Mouse (Mus musculus): ENCODE measurements around the gene Il18r1. TPM values are rescaled to one million over a fixed set of nuclear protein-coding genes. Genes with fewer than 3 reads are reported as not detected.

Il18r1 gene
- polyA plus RNA-seq, 1 experiment, result not detected

DNA sequence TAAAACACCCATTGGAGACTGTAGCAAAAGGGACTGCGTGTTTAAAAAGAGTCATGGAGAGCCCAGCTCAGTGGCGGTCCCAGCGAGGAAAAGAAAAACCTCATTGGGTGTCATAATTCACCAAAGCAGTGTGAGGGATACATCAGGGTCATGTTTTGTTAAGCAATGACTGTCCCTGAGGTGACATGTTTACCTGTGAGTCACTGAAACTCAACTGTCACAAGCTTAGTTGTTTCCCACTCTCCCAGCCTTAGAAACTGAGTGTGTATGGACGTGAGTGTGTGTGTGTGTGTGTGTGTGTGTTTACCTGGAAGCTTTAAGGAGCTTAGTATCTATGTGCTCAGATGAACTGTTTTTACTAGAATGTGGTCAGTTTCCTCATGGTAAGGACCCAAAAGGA lies 2.0 kb downstream of the Il18r1 start:
- no peak overlapping the region for H3ac ChIP-seq (ENCODE audit: control insufficient read depth, insufficient read length)
- H3K4me2 ChIP-seq (ENCODE audit: low read depth), result no peak overlapping the region
- H3K79me2 ChIP-seq (ENCODE audit: control insufficient read depth, insufficient read depth), result no peaks in the 10 kb centered on the region
- no peak overlapping the region for H3K4me3 ChIP-seq
- H3K27me3 ChIP-seq (ENCODE audit: control insufficient read depth, insufficient read depth, insufficient read length), result no peaks in the 10 kb centered on the region
- no peak for TF ChIP-seq SRF (IDR thresholded peaks at IDR 0.05; ENCODE audit: control insufficient read depth, insufficient read length, low read depth)
- TF ChIP-seq MAX (IDR thresholded peaks at IDR 0.05; ENCODE audit: low read depth), result no peak
- no peak for TF ChIP-seq REST (IDR thresholded peaks at IDR 0.05; ENCODE audit: insufficient read depth, insufficient read length)
- TF ChIP-seq POLR2AphosphoS2 (IDR thresholded peaks at IDR 0.05; ENCODE audit: insufficient read length, low read depth), result no peak
- no peak for TF ChIP-seq POLR2A (IDR thresholded peaks at IDR 0.05; ENCODE audit: insufficient read length, low read depth)
- no peak for TF ChIP-seq USF1 (IDR thresholded peaks at IDR 0.05; ENCODE audit: low read depth)
- no peak for TF ChIP-seq MYOD1 (IDR thresholded peaks at IDR 0.05; ENCODE audit: control insufficient read depth in 1 of 3, insufficient read length in 2 of 3, low read depth in 2 of 3)
- no peak for TF ChIP-seq TCF12 (IDR thresholded peaks at IDR 0.05; ENCODE audit: insufficient read depth, poor library complexity, severe bottlenecking)
- TF ChIP-seq CEBPB (IDR thresholded peaks at IDR 0.05; ENCODE audit: insufficient read depth, poor library complexity, severe bottlenecking), result no peak
- TF ChIP-seq TCF3 (IDR thresholded peaks at IDR 0.05; ENCODE audit: insufficient read length, low read depth), result no peak
- TF ChIP-seq E2F4 (IDR thresholded peaks at IDR 0.05; ENCODE audit: insufficient read depth), result no peak
- TF ChIP-seq MYOG (IDR thresholded peaks at IDR 0.05; ENCODE audit: control insufficient read depth in 1 of 3, insufficient read depth in 1 of 3, insufficient read length in 2 of 3, low read depth in 2 of 3), result no peak
- H3K36me3 ChIP-seq (ENCODE audit: control insufficient read depth, insufficient read depth), result no peaks in the 10 kb centered on the region

DNA sequence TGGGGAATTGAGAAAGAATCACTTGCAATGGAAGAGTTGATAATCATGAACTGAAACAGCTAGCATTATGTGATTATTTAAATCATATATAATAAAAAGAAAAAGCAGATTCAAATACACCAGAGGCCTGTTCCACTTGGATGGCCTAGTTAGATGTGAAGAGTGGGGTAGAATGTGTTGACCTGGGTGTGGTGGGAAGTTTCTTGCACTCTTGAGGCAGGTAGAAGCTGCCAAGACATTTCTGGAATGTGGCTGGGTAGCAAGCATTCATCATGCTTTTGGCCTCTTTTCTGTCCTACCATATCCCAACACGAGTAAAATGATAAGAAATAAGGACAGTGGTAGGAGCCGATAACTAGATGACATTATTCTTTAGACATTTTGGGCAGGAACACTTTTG lies 3.5 kb downstream of the Il18r1 start:
- no peaks in the 10 kb centered on the region for H3K27me3 ChIP-seq (ENCODE audit: control insufficient read depth, insufficient read depth, insufficient read length)
- no peaks in the 10 kb centered on the region for H3K79me2 ChIP-seq (ENCODE audit: control insufficient read depth, insufficient read depth)
- H3K36me3 ChIP-seq (ENCODE audit: control insufficient read depth, insufficient read depth), result no peaks in the 10 kb centered on the region
- H3ac ChIP-seq (ENCODE audit: control insufficient read depth, insufficient read length), result no peak overlapping the region
- TF ChIP-seq REST (IDR thresholded peaks at IDR 0.05; ENCODE audit: insufficient read depth, insufficient read length) (no peak), POLR2AphosphoS2 (IDR thresholded peaks at IDR 0.05; ENCODE audit: insufficient read length, low read depth) (no peak), TCF12 (IDR thresholded peaks at IDR 0.05; ENCODE audit: insufficient read depth, poor library complexity, severe bottlenecking) (no peak), MYOG (IDR thresholded peaks at IDR 0.05; ENCODE audit: control insufficient read depth in 1 of 3, insufficient read depth in 1 of 3, insufficient read length in 2 of 3, low read depth in 2 of 3) (no peak), TCF3 (IDR thresholded peaks at IDR 0.05; ENCODE audit: insufficient read length, low read depth) (no peak), CEBPB (IDR thresholded peaks at IDR 0.05; ENCODE audit: insufficient read depth, poor library complexity, severe bottlenecking) (no peak)
- H3K4me2 ChIP-seq (ENCODE audit: low read depth), result no peak overlapping the region
- no peak overlapping the region for H3K4me3 ChIP-seq

DNA sequence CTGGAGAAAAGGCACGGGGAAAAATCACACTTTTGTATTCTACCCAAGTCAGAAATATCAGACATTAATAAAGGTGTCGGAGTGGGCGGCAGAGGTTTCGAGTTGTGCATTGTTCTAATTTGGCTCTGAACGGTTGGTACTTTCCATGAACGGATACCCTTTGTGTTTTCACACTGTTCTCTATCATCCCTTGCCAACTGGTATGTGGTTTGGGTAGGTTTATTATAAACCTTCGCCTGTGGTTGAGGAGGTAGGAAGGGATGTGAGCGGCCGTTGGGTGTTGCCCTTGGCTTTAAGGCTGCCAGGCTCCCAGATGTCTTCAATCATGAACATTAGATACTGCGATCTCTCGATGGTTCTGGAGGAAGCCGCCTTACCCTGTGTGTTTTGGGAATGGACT lies 4.5 kb downstream of the Il18r1 start:
- Histone ChIP-seq H3ac (ENCODE audit: control insufficient read depth, insufficient read length) (no peak overlapping the region), H3K36me3 (ENCODE audit: control insufficient read depth, insufficient read depth) (no peaks in the 10 kb centered on the region), H3K79me2 (ENCODE audit: control insufficient read depth, insufficient read depth) (no peaks in the 10 kb centered on the region), H3K4me3 (no peak overlapping the region), H3K4me2 (ENCODE audit: low read depth) (no peak overlapping the region), H3K27me3 (ENCODE audit: control insufficient read depth, insufficient read depth, insufficient read length) (no peaks in the 10 kb centered on the region)
- TF ChIP-seq MYOG (IDR thresholded peaks at IDR 0.05; ENCODE audit: control insufficient read depth in 1 of 3, insufficient read depth in 1 of 3, insufficient read length in 2 of 3, low read depth in 2 of 3), result no peak
- TF ChIP-seq POLR2A (IDR thresholded peaks at IDR 0.05; ENCODE audit: insufficient read length, low read depth), result no peak
- no peak for TF ChIP-seq MAX (IDR thresholded peaks at IDR 0.05; ENCODE audit: low read depth)
- no peak for TF ChIP-seq USF1 (IDR thresholded peaks at IDR 0.05; ENCODE audit: low read depth)
- no peak for TF ChIP-seq CEBPB (IDR thresholded peaks at IDR 0.05; ENCODE audit: insufficient read depth, poor library complexity, severe bottlenecking)
- TF ChIP-seq E2F4 (IDR thresholded peaks at IDR 0.05; ENCODE audit: insufficient read depth), result no peak
- no peak for TF ChIP-seq POLR2AphosphoS2 (IDR thresholded peaks at IDR 0.05; ENCODE audit: insufficient read length, low read depth)
- no peak for TF ChIP-seq TCF3 (IDR thresholded peaks at IDR 0.05; ENCODE audit: insufficient read length, low read depth)
- TF ChIP-seq MYOD1 (IDR thresholded peaks at IDR 0.05; ENCODE audit: control insufficient read depth in 1 of 3, insufficient read length in 2 of 3, low read depth in 2 of 3), result no peak
- no peak for TF ChIP-seq TCF12 (IDR thresholded peaks at IDR 0.05; ENCODE audit: insufficient read depth, poor library complexity, severe bottlenecking)
- TF ChIP-seq REST (IDR thresholded peaks at IDR 0.05; ENCODE audit: insufficient read depth, insufficient read length), result no peak
- no peak for TF ChIP-seq SRF (IDR thresholded peaks at IDR 0.05; ENCODE audit: control insufficient read depth, insufficient read length, low read depth)

DNA sequence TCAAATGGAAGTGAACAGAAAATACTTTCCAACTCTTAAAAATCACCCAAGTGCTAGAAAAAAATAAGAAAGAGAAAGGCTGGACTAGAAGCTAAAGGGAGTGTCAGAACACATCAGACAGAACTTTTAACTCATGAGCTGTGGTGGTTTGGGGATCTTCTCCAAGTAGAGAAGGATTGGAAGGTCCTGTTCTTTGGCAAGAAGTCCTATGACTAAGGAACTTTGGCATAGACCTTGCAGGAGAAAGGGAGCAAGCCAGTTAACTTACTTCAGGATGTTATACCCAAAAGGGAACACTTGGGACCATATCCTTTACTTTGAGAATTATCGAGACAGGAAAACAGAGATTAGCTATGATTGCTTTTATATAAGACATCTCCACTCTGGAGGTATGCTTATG lies 7.0 kb downstream of the Il18r1 start:
- no peak overlapping the region for H3ac ChIP-seq (ENCODE audit: control insufficient read depth, insufficient read length)
- no peaks in the 10 kb centered on the region for H3K27me3 ChIP-seq (ENCODE audit: control insufficient read depth, insufficient read depth, insufficient read length)
- H3K4me2 ChIP-seq (ENCODE audit: low read depth), result no peak overlapping the region
- H3K79me2 ChIP-seq (ENCODE audit: control insufficient read depth, insufficient read depth), result no peaks in the 10 kb centered on the region
- no peaks in the 10 kb centered on the region for H3K36me3 ChIP-seq (ENCODE audit: control insufficient read depth, insufficient read depth)
- no peak for TF ChIP-seq E2F4 (IDR thresholded peaks at IDR 0.05; ENCODE audit: insufficient read depth)
- TF ChIP-seq TCF12 (IDR thresholded peaks at IDR 0.05; ENCODE audit: insufficient read depth, poor library complexity, severe bottlenecking), result no peak
- TF ChIP-seq POLR2A (IDR thresholded peaks at IDR 0.05; ENCODE audit: insufficient read length, low read depth), result no peak
- TF ChIP-seq POLR2AphosphoS2 (IDR thresholded peaks at IDR 0.05; ENCODE audit: insufficient read length, low read depth), result no peak
- no peak for TF ChIP-seq MYOG (IDR thresholded peaks at IDR 0.05; ENCODE audit: control insufficient read depth in 1 of 3, insufficient read depth in 1 of 3, insufficient read length in 2 of 3, low read depth in 2 of 3)
- TF ChIP-seq USF1 (IDR thresholded peaks at IDR 0.05; ENCODE audit: low read depth), result no peak
- H3K4me3 ChIP-seq, result no peak overlapping the region

DNA sequence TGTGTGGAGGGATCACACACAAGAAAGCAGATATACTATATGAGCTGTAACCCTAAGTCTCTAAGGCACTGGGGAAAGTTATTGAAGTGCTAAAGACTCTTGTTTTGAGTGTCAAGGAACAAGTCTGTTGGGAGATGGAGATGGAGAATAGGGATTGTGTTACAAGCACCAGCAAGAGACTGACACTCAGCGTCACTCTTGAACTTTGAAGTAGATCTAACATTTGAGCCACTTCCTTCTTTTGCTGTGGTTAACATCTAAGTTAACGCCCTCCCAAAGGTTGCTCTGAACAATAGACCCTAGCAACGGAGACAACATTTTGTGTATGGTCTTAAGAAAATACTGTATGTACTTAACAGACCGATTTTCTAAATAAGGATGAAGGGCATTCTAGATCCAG lies 8.3 kb downstream of the Il18r1 start:
- no peaks in the 10 kb centered on the region for H3K27me3 ChIP-seq (ENCODE audit: control insufficient read depth, insufficient read depth, insufficient read length)
- TF ChIP-seq MYOG (IDR thresholded peaks at IDR 0.05; ENCODE audit: control insufficient read depth in 1 of 3, insufficient read depth in 1 of 3, insufficient read length in 2 of 3, low read depth in 2 of 3) (no peak), REST (IDR thresholded peaks at IDR 0.05; ENCODE audit: insufficient read depth, insufficient read length) (no peak), CEBPB (IDR thresholded peaks at IDR 0.05; ENCODE audit: insufficient read depth, poor library complexity, severe bottlenecking) (no peak), MAX (IDR thresholded peaks at IDR 0.05; ENCODE audit: low read depth) (no peak), MYOD1 (IDR thresholded peaks at IDR 0.05; ENCODE audit: control insufficient read depth in 1 of 3, insufficient read length in 2 of 3, low read depth in 2 of 3) (no peak)
- no peak overlapping the region for H3K4me2 ChIP-seq (ENCODE audit: low read depth)
- no peak overlapping the region for H3ac ChIP-seq (ENCODE audit: control insufficient read depth, insufficient read length)
- no peaks in the 10 kb centered on the region for H3K79me2 ChIP-seq (ENCODE audit: control insufficient read depth, insufficient read depth)
- H3K36me3 ChIP-seq (ENCODE audit: control insufficient read depth, insufficient read depth), result no peaks in the 10 kb centered on the region
- no peak overlapping the region for H3K4me3 ChIP-seq

Data from myocyte (in vitro differentiated cells).